Mouse (Mus musculus) left cerebral cortex, postnatal 10 days (tissue): ENCODE measurements around the gene Idh3b. TPM values are rescaled to one million over a fixed set of nuclear protein-coding genes. Genes with fewer than 3 reads are reported as not detected.
A peak's percentile ranks its signal among the peaks of the same experiment; 100 is the strongest.

Experiments
- DNase-seq, 2 experiments: peaks; one replicate each; pipeline ENCODE4 v3.0.0; 2021 to 2022; ENCODE audit warnings: low spot score in 2 of 2, mixed read lengths in 1 of 2; ENCODE audit errors: extremely low spot score in 1 of 2
- intact Hi-C: fragments of 180-260 bp; cut with DNase I; formaldehyde crosslinking; loops from one replicate; pipeline ENCODE4 v1.15.1; 2025
- total RNA-seq, 2 experiments: library from RNA; stranded (reverse); gene quantifications; 2 replicates each; pipeline ENCODE4 v1.2.3; 2021

Gene Idh3b
- total RNA-seq, 2 experiments from 2014 or later, result 210 to 228 TPM

DNA sequence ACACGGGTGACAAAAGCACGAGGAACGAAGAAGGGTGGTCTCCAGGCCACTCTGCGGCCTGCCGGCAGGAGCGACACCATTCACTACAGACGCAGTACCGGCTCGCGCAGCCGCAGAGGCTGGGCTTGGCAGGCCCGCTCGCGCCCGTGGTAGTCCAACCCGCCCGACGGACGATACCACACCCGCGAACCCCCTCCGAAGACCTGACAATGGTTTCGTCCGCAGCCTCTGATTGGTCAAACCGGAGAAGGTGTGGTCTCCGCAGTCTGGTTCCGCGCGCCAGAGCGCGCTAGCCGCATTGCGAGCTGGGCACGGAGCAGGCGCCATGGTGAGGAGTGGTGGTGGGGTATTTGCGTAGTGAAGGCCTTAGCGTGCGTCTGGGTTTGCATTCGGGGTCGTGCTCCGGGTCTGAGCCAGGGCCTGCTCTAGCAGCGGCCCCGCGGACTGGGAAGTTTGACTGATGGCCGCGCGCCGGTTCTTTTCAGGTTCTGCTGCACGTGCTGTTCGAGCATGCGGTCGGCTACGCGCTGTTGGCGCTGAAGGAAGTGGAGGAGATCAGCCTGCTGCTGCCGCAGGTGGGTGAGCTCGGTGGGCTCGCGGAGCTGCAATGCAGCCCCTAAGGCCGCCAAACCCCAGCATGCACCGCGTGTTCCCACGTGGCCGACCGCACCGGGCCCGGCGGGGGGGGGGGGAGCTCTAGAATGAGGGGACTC is 10.0 kb downstream of the Idh3b start, which contains the start of gene Nop56:
TSS of gene Nop56 (plus strand) at position 282 of the 713 bp plus-strand sequence.
- DNase-seq, result peak; percentile 98 to 99
- intact Hi-C loops, result no loop called here

DNA sequence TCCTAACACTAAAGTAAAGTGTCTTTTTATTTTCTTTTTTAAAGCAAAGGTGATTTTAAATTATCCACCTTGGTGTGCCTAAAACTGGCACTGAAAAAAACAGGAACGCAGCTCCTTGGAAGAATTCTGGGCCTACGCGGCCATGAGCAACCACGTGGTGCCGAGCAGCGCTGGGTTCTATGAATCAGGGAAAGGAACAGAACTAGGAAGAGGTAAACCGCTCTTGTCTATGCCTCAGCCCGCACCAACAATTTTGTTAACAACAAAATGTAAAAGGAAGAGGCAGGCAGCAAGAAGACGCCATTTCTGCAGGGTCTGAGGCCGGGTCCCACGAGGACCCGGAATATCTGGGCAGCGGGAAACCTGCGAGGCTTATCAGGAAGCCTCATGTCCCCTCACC is 10.6 kb downstream of the Idh3b start:
- intact Hi-C loops, result no loop called here
- DNase-seq, result no peak

DNA sequence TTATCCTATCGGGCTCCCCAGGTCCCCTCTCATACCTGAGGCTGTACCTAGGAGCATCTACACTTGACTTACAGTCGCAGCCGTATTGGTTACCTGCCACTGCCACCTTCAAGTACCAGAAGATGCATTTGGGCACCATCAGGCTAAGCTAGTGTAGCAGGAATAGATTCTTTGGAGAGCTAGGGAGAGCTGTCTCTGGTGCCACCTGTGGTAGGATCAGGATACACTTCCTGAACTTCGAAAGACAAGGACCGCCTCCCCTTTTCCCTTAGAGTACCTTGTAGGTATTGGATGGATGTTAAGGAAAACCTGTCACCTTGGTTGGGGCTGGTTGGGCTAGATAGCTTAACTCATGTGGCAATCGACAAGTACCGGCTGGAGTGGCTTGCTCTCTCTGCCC is 16.3 kb downstream of the Idh3b start:
- no peak for DNase-seq
- intact Hi-C loops, result loop anchor here (5.0 kb wide), 1 partner anchor 91 kb away; the partner anchor contains the start of gene Snrpb

DNA sequence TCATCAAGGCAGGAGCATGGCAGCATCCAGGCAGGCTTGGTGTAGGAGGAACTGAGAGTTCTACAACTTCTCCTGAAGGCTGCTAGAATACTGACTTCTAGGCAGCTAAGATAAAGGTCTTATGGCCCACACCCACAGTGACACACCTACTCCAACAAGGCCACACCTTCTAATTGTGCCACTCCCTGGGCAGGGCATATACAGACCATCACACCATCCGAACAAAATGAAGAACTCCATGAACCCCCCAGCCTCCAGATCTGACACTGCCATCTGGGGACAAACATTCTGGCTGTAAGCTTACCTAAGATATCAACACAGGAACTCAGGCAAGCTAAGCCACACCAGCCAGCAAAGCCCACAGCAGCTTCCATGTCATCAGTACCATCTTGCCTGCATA is 18.8 kb downstream of the Idh3b start:
- intact Hi-C loops, result loop anchor here (5.0 kb wide), 1 partner anchor 88 kb away; the partner anchor contains the start of gene Snrpb
- no peak for DNase-seq

DNA sequence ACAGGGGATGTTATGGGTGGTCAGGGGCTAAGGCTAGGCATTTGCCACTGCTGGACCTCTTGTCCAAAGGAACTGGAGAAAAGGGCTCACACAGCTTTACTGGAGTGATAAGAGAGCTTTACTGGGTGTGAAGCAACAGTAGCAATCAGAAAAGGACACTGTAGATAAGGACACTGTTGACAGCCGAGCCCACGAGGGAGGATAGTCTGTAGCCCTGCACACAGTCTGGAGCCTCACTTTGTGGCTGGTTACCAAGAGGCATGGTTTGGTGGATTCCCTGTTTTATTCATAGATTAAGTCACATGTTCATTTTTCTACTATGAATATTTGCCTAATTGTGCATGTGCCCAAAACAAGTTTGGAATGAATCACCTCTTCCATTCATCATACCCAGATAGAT is 21.9 kb downstream of the Idh3b start:
- DNase-seq, result no peak
- intact Hi-C loops, result no loop called here

DNA sequence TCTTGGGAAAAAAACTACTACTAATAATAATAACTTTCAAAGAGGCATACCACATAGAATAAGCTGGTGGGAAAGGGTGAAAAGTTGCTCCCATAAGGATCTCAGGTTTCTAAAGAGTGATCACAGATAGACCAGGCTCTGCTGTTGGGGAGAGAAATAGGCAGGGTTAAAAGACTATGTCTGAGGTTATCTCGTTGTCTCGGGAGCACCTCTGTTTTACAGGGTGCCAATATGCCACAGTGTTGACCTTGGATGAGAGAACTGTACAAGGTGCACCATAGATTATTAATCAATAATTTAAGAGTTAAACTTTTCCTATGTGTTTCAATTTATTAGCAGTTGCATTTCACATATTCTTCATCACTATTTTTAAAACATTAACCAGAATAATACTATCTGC is 22.4 kb downstream of the Idh3b start:
- intact Hi-C loops, result no loop called here
- DNase-seq, result no peak

DNA sequence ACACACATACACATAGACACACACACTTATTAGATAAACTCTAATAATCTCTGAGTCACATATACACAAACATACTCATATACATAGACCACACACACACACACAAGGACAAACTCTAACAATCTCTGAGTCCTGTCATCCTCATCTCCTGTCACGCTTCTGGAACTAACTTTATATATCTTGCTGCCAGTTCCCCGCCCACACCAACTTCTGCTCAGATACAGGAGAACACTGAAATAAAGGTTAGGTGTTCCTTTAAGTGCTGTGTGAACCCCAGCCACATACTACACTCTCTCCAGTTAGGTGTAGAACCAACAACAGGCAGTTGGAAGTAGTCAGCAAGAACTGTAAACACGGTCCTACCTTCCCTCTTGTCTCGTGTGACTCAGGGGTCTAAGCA is 23.5 kb downstream of the Idh3b start:
- intact Hi-C loops, result no loop called here

DNA sequence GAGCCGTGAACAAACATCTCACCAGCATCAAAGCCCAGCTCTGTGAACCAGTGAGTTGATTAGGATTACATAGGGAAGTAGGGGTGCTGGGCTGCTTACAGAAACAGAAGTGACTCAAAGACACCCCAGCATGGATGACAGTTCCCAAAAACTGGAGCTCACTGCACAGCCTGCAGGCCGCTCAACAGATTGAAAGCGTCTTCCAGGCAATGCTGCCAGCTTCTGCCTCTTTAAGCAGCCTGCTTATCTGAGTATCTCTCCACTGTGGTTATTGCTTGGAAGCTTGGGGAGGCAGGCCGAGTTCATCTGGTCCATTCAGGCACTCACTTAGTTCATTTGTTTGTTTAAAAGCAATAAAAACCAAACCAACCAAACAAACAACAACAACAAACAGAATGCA is 27.6 kb downstream of the Idh3b start:
- intact Hi-C loops, result no loop called here
- DNase-seq, result no peak

More for the DNA sequence above, 23.5 kb downstream of the Idh3b start:
- DNase-seq, result no peak

DNA sequence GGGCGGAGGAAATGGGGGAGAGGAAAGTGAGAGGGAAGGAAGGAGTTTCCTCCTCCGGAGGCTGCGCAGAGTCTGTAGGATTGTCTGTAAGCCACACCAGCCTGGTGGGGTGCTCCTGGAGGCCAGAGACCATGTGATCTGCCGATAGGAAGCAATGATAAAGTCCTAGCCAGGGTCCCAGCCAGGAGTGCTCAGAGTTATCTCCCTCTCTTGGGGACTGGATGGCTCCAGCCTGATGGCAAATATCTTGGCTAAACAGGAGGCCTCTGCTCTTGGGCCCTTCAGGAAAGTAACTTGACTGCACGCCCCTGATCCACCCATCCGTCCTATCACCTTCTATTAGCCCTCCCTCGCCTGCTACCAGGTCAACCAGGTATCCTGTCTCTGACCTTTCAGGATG is 36.1 kb downstream of the Idh3b start:
- intact Hi-C loops, result loop anchor here (5.0 kb wide), 1 partner anchor 181 kb away; no protein-coding TSS in a partner anchor
- no peak for DNase-seq

DNA sequence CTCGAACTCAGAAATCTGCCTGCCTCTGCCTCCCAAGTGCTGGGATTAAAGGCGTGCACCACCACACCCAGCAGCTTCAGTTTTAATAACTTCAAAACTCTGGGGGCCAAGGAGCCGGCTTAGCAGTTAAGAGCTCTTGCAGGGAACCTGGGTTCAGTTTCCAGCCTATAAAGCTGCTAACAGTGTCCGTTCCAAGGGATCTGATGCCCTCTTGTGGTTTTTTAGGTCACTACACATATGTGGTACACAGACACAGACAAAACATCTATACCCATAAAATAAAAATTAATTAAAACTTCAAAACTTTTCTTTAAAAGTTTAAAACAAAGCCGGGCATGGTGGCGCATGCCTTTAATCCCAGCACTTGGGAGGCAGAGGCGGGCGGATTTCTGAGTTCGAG is 37.4 kb downstream of the Idh3b start:
- peak in 1 of 2 experiments; percentile 26 for DNase-seq
- intact Hi-C loops, result loop anchor here (2.0 to 5.0 kb wide), 2 partner anchors 70 to 180 kb away; no protein-coding TSS in a partner anchor

Other genes starting within 250 kb of the Idh3b start
- gene Tgm6, start 172.1 kb downstream of the Idh3b start, total RNA-seq, result 1 to 10 TPM in 1 of 2 experiments, under 1 TPM in 1; 0.39 to 1.1 TPM
- gene Snrpb, start 105.1 kb downstream of the Idh3b start, total RNA-seq, result 100 to 1,000 TPM; 108 to 112 TPM
- not detected for gene Tmc2, start 89.4 kb downstream of the Idh3b start, total RNA-seq
- gene Nop56, start 10.1 kb downstream of the Idh3b start, total RNA-seq, result 100 to 1,000 TPM; 174 to 183 TPM
- 10 to 100 TPM; 12.2 to 13.0 TPM for gene Ebf4, start 10.6 kb upstream of the Idh3b start, total RNA-seq
- 10 to 100 TPM; 16.9 to 20.9 TPM for gene Cpxm1, start 113.0 kb upstream of the Idh3b start, total RNA-seq
- gene Gm28372, start 120.7 kb upstream of the Idh3b start, total RNA-seq, result not detected
- not detected for gene 1700020A23Rik, start 120.7 kb upstream of the Idh3b start, total RNA-seq
- not detected for gene Tmem239, start 121.9 kb upstream of the Idh3b start, total RNA-seq
- gene Vps16, start 139.8 kb upstream of the Idh3b start, total RNA-seq, result 100 to 1,000 TPM in 1 of 2 experiments, 10 to 100 TPM in 1; 83.9 to 105 TPM
- gene Pced1a, start 140.2 kb upstream of the Idh3b start, total RNA-seq, result 10 to 100 TPM; 22.8 to 23.4 TPM
- 100 to 1,000 TPM; 257 to 262 TPM for gene Ptpra, start 165.7 kb upstream of the Idh3b start, total RNA-seq